Mouse (Mus musculus): ENCODE data around the gene Rhbdd1. TPM values are rescaled to one million over a fixed set of nuclear protein-coding genes. Genes with fewer than 3 reads are reported as not detected.

The Rhbdd1 gene
- total RNA-seq, 1 experiment from 2014 or later = 15.8 TPM

- no peak for ATAC-seq (replicated peaks; ENCODE audit: low read depth, poor library complexity, severe bottlenecking)
Observed at GRCm38 (mm10) chr1:82470516-82471225, 154.4 kb downstream of the Rhbdd1 start.

- ATAC-seq (replicated peaks; ENCODE audit: low read depth, poor library complexity, severe bottlenecking) = no peak
Observed at GRCm38 (mm10) chr1:82473467-82473866, 157.2 kb downstream of the Rhbdd1 start.

- ATAC-seq (replicated peaks; ENCODE audit: low read depth, poor library complexity, severe bottlenecking) = no peak
Observed at GRCm38 (mm10) chr1:82474461-82474961, 158.3 kb downstream of the Rhbdd1 start.

GRCm38 (mm10) chr1:82475254-82475653 lies 159.0 kb downstream of the Rhbdd1 start:
- no peak for ATAC-seq (replicated peaks; ENCODE audit: low read depth, poor library complexity, severe bottlenecking)

- no peak for ATAC-seq (replicated peaks; ENCODE audit: low read depth, poor library complexity, severe bottlenecking)
Observed at GRCm38 (mm10) chr1:82475821-82476220, 159.6 kb downstream of the Rhbdd1 start.

- no peak for ATAC-seq (replicated peaks; ENCODE audit: low read depth, poor library complexity, severe bottlenecking)
Observed at GRCm38 (mm10) chr1:82476256-82476655, 160.0 kb downstream of the Rhbdd1 start.

- ATAC-seq (replicated peaks; ENCODE audit: low read depth, poor library complexity, severe bottlenecking) = no peak
Observed at GRCm38 (mm10) chr1:82476746-82477145, 160.5 kb downstream of the Rhbdd1 start.

GRCm38 (mm10) chr1:82479696-82480487 lies 163.6 kb downstream of the Rhbdd1 start:
- no peak for ATAC-seq (replicated peaks; ENCODE audit: low read depth, poor library complexity, severe bottlenecking)

GRCm38 (mm10) chr1:82482371-82482770 lies 166.1 kb downstream of the Rhbdd1 start:
- no peak for ATAC-seq (replicated peaks; ENCODE audit: low read depth, poor library complexity, severe bottlenecking)

- ATAC-seq (replicated peaks; ENCODE audit: low read depth, poor library complexity, severe bottlenecking) = no peak
Observed at GRCm38 (mm10) chr1:82486371-82486770, 170.1 kb downstream of the Rhbdd1 start.

- ATAC-seq (replicated peaks; ENCODE audit: low read depth, poor library complexity, severe bottlenecking) = no peak
Observed at GRCm38 (mm10) chr1:82491954-82492353, 175.7 kb downstream of the Rhbdd1 start.

Other genes with a start within 250 kb of the Rhbdd1 start
- not detected in 2 replicates for gene Gm9747, start 83.3 kb upstream of the Rhbdd1 start, total RNA-seq (2017)
- not detected in 2 replicates for gene Irs1, start 25.0 kb upstream of the Rhbdd1 start, total RNA-seq (2017)